Mouse (Mus musculus): ENCODE data around the gene Spdye4c.

The Spdye4c gene

GRCm38 (mm10) chr2:128609286-128609685 lies 18.3 kb downstream of the Spdye4c start:
- DNase-seq (ENCODE audit: low spot score) = no peak

- no peak for DNase-seq (ENCODE audit: low spot score)
These were observed 20.2 kb downstream of the Spdye4c start for GRCm38 (mm10) chr2:128611178-128611577.

- no peak for DNase-seq (ENCODE audit: low spot score)
These were observed 21.3 kb downstream of the Spdye4c start for GRCm38 (mm10) chr2:128612275-128612674.

- DNase-seq (ENCODE audit: low spot score) = no peak
These were observed 22.4 kb downstream of the Spdye4c start for GRCm38 (mm10) chr2:128613365-128613764.

- no peak for DNase-seq (ENCODE audit: low spot score)
These were observed 24.4 kb downstream of the Spdye4c start for GRCm38 (mm10) chr2:128615366-128615765.

- no peak for DNase-seq (ENCODE audit: low spot score)
These were observed 29.6 kb downstream of the Spdye4c start for GRCm38 (mm10) chr2:128620578-128620977.

Measured in urinary bladder, postnatal 14 days (tissue).